Mouse (Mus musculus) liver, embryonic 11.5 days (tissue): Measurements from ENCODE around the gene Klhl3. TPM values are rescaled to one million over a fixed set of nuclear protein-coding genes. Genes with fewer than 3 reads are reported as not detected.

Experiments
- ATAC-seq: fragments of 200-750 bp; cut with Nextera tagmentation; replicated peaks from 2 replicates; pipeline ENCODE4 v1.8.0; 2017; ENCODE audit warnings: moderate number of reproducible peaks, mild to moderate bottlenecking, moderate TSS enrichment, moderate library complexity; ENCODE audit not compliant: low FRiP score
- DNase-seq: peaks from one replicate; pipeline ENCODE4 v3.0.0-alpha.2; 2017; ENCODE audit warnings: low spot score
- H3K27ac ChIP-seq: fragments of 300-500 bp; sonication (generic); 2 replicates; pipeline ENCODE4 v1.5.1; 2014; ENCODE audit warnings: mild to moderate bottlenecking, low read depth, low read length, control low read depth
- H3K27me3 ChIP-seq: fragments of 300-500 bp; sonication (generic); replicated peaks from 2 replicates; pipeline ENCODE4 v1.6.1; 2014; ENCODE audit warnings: low read length, mixed read lengths; ENCODE audit not compliant: control insufficient read depth, insufficient read depth
- H3K36me3 ChIP-seq: fragments of 300-500 bp; sonication (generic); 2 replicates; pipeline ENCODE4 v1.6.1; 2014; ENCODE audit warnings: mild to moderate bottlenecking, low read length, moderate library complexity, mixed read lengths; ENCODE audit not compliant: control insufficient read depth, insufficient read depth
- H3K4me1 ChIP-seq: fragments of 300-500 bp; sonication (generic); replicated peaks from 2 replicates; pipeline ENCODE4 v1.6.1; 2014; ENCODE audit warnings: low read length, mixed read lengths; ENCODE audit not compliant: control insufficient read depth, insufficient read depth
- H3K4me2 ChIP-seq: fragments of 300-500 bp; sonication (generic); 2 replicates; pipeline ENCODE4 v1.6.1; 2014; ENCODE audit warnings: mild to moderate bottlenecking, control low read depth, moderate library complexity
- H3K4me3 ChIP-seq: fragments of 300-500 bp; sonication (generic); 2 replicates; pipeline ENCODE4 v1.5.1; 2014; ENCODE audit warnings: low read depth, low read length, control low read depth
- H3K9ac ChIP-seq: fragments of 300-500 bp; sonication (generic); 2 replicates; pipeline ENCODE4 v1.6.1; 2014; ENCODE audit warnings: low read depth, low read length, control low read depth
- H3K9me3 ChIP-seq: fragments of 300-500 bp; sonication (generic); 2 replicates; pipeline ENCODE4 v1.6.1; 2016; ENCODE audit warnings: low read length, inconsistent platforms, mixed read lengths; ENCODE audit not compliant: control insufficient read depth
- WGBS: fragments of 180-500 bp; shearing (Covaris S2); extraction: QIAGEN DNeasy Blood & Tissue Kit; methylation state at CpG from one replicate; pipeline ENCODE4 v1.1.7; 2014; 5-methylcytosine and 5-hydroxymethylcytosine counted together
- polyA plus RNA-seq: library from polyadenylated mRNA; unstranded; fragments of >200 nt; fragmentation: Nextera tagmentation; extraction: Ambion mirVana; gene quantifications from 2 replicates; pipeline ENCODE4 v1.2.1, GENCODE M21; 2014

Klhl3 gene
- polyA plus RNA-seq, 1 experiment from 2014 or later: 2.7 TPM

DNA sequence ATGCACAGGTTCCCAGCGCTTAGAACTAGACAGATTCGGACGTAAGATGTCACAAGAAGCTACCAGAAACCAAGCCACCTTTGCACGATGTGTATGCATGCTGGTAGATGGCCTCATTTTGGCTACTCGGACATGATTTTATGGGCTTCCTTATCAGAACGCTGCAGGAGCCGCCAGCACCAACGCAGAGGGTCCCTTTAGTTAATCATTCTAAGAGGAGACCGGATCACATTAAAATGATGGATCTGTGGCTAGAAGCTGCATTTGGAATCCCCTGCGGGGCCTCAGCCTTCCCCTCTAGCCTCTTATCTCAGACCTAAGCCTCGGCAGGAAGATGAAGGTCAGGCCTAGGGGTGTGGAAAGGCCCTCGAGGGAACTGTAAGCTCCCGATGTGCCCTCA lies 117.5 kb downstream of the Klhl3 start:
- Histone ChIP-seq H3K4me2 (no peak overlapping the region), H3K4me1 (peaks cover 10% of the 10 kb centered on the region), H3K27ac (no peak overlapping the region), H3K27me3 (no peaks in the 10 kb centered on the region), H3K4me3 (no peak overlapping the region), H3K9me3 (no peaks in the 10 kb centered on the region), H3K9ac (no peak overlapping the region), H3K36me3 (no peaks in the 10 kb centered on the region)
- ATAC-seq: no peak
- no peak for DNase-seq
- 29% methylated on average over 13 of the region's 13 CpGs for WGBS

DNA sequence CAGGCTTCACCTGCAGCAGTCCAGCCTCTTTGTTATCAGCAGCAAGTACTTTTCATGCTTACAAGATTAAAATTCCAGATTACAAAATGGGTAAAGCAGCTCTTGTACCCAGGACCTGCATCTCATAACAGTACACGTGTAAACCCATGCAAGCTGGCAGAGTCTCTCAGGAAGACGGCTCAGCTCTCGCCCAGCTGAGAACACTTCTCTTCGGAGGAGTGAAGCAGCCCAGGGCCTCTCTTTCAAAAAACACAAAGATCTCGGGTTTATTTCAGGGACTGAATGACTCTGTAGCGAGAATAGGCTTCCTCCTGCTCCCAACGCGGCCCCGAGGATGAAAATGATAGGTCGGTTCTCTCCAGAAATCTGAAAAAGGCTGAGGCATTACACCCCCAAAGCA lies 128.8 kb downstream of the Klhl3 start:
- 75% methylated on average over 10 of the region's 10 CpGs for WGBS
- H3K27me3 ChIP-seq: no peaks in the 10 kb centered on the region
- no peak overlapping the region for H3K9ac ChIP-seq
- no peak overlapping the region for H3K4me2 ChIP-seq
- H3K9me3 ChIP-seq: no peaks in the 10 kb centered on the region
- DNase-seq (no peak), ATAC-seq (no peak)
- 0 out of 2 replicates have a peak, but pooled peaks cover 2% of the 10 kb centered on the region for H3K4me1 ChIP-seq
- H3K27ac ChIP-seq: no peak overlapping the region
- H3K4me3 ChIP-seq: no peak overlapping the region
- no peaks in the 10 kb centered on the region for H3K36me3 ChIP-seq

DNA sequence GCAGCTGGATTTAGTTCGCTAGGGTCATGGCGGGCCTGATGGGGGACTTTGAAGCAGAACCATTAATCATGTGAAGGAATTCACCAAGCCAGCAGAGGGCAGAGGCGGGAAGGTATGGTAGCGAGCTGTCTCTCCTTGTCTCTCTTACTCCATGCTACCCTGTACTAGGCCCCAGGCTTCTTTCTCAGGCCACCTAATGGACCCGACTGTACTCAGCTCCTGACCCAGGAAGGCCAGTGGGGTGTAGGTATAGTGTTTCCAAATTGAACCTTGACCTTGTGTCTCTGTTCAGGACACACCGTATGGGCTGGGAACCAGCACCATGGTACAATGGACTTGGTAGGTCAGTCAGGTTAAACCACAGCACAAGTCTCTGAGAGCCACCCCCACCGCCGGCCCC lies 129.2 kb downstream of the Klhl3 start:
- 0 out of 2 replicates have a peak, but pooled peaks cover 2% of the 10 kb centered on the region for H3K4me1 ChIP-seq
- no peaks in the 10 kb centered on the region for H3K36me3 ChIP-seq
- no peaks in the 10 kb centered on the region for H3K27me3 ChIP-seq
- ATAC-seq (no peak), DNase-seq (no peak)
- no peak overlapping the region for H3K4me2 ChIP-seq
- H3K27ac ChIP-seq: no peak overlapping the region
- H3K9me3 ChIP-seq: no peaks in the 10 kb centered on the region
- 51% methylated on average over 8 of the region's 8 CpGs for WGBS
- no peak overlapping the region for H3K9ac ChIP-seq
- no peak overlapping the region for H3K4me3 ChIP-seq

DNA sequence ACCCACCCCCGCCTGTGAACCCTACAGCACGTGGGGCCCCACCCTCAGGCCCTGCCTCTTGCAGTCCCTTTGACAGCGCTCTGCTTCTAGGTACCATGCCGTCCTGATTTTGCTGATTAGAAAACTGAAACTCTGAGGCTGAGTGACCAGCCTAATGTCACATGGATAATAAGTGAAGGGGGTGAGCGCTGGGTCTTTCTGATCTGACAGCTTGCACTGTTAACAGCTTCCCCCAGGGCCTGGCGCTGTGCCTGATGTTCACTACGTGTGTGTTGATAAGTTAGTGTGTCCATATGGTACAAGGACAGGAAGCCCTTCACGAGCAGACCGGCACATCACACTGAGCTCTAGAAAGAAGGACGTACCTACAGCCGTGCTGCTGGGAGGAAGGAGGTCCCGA lies 130.1 kb downstream of the Klhl3 start:
- ATAC-seq: no peak
- no peak overlapping the region for H3K4me3 ChIP-seq
- no peak overlapping the region for H3K4me2 ChIP-seq
- WGBS: 38% methylated on average over 12 of the region's 12 CpGs
- no peaks in the 10 kb centered on the region for H3K9me3 ChIP-seq
- H3K27me3 ChIP-seq: no peaks in the 10 kb centered on the region
- H3K36me3 ChIP-seq: no peaks in the 10 kb centered on the region
- DNase-seq: no peak
- H3K27ac ChIP-seq: no peak overlapping the region
- 0 out of 2 replicates have a peak, but pooled peaks cover 2% of the 10 kb centered on the region for H3K4me1 ChIP-seq
- H3K9ac ChIP-seq: no peak overlapping the region

DNA sequence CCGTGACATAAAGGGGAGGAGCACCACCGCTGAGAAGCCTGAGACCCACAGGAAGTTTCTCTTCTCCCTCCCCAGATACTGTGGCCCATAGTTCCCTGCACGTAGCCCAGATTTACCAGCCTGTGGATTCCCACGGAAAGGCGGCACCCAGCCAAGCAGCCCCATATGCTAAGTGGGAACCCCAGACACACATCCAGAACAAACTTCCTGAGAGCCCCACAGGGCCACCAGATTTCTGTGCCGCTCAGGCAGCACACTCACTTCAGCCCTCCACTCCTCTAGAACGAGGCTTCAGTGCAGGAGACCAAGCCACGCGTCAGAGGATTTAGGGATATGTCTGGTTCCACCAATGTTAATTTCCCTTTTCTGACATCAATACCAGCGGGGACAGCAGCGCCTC lies 130.5 kb downstream of the Klhl3 start:
- no peak for DNase-seq
- H3K9ac ChIP-seq: no peak overlapping the region
- H3K4me2 ChIP-seq: no peak overlapping the region
- H3K9me3 ChIP-seq: no peaks in the 10 kb centered on the region
- no peak overlapping the region for H3K4me3 ChIP-seq
- ATAC-seq: no peak
- H3K27me3 ChIP-seq: no peaks in the 10 kb centered on the region
- WGBS: 52% methylated on average over 11 of the region's 11 CpGs
- no peak overlapping the region for H3K27ac ChIP-seq
- H3K36me3 ChIP-seq: no peaks in the 10 kb centered on the region
- H3K4me1 ChIP-seq: 0 out of 2 replicates have a peak, but pooled peaks cover 2% of the 10 kb centered on the region

DNA sequence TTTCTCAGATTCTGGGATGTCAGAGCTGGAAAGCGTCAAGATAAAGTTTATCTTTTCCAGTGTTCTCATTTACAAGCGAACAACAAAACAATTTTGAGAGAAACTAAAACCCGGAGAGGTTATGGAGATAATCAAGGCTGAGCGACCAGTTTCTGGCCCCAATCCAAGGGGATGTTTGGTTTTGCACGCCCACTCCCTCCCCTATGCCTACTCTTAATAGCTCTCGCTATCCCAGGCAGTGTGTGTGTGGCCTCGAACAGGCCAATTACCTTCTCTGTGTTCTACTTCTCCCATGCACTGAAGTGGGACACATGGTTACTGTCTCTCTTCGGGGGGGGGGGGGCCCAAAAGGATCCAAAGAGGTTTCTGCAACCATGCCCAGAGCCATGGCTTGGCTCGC lies 132.7 kb downstream of the Klhl3 start:
- 0 out of 2 replicates have a peak, but pooled peaks cover 2% of the 10 kb centered on the region for H3K4me1 ChIP-seq
- 56% methylated on average over 9 of the region's 9 CpGs for WGBS
- no peaks in the 10 kb centered on the region for H3K9me3 ChIP-seq
- H3K4me3 ChIP-seq: no peak overlapping the region
- DNase-seq (no peak), ATAC-seq (peak; percentile 49; the same call in 1 of the 2 replicates)
- no peak overlapping the region for H3K4me2 ChIP-seq
- no peaks in the 10 kb centered on the region for H3K36me3 ChIP-seq
- no peak overlapping the region for H3K9ac ChIP-seq
- no peaks in the 10 kb centered on the region for H3K27me3 ChIP-seq
- no peak overlapping the region for H3K27ac ChIP-seq

DNA sequence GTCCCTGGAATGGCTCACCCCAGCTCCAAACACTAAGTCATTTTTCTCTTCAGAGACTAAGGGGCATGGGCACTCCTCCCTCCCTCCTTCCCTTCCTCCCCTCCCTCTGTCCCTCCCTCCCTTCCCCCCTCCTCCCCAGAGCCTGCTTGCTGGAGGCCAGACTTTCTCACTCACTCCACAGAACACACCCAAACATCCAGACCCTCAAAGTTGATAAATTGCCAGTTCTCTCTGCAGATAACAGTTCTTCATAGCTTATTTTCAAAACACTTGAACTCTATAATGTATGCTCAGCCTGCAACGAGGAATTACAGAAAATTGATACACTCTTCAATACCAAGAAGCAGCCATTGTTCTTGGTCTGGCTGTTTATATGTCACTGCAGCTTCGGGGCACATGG lies 133.3 kb downstream of the Klhl3 start:
- Histone ChIP-seq H3K4me1 (0 out of 2 replicates have a peak, but pooled peaks cover 2% of the 10 kb centered on the region), H3K27ac (no peak overlapping the region), H3K9me3 (no peaks in the 10 kb centered on the region), H3K9ac (no peak overlapping the region), H3K4me2 (no peak overlapping the region), H3K4me3 (no peak overlapping the region), H3K27me3 (no peaks in the 10 kb centered on the region), H3K36me3 (no peaks in the 10 kb centered on the region)
- DNase-seq (no peak), ATAC-seq (no peak)
- WGBS: 46% methylated on average over 2 of the region's 2 CpGs

DNA sequence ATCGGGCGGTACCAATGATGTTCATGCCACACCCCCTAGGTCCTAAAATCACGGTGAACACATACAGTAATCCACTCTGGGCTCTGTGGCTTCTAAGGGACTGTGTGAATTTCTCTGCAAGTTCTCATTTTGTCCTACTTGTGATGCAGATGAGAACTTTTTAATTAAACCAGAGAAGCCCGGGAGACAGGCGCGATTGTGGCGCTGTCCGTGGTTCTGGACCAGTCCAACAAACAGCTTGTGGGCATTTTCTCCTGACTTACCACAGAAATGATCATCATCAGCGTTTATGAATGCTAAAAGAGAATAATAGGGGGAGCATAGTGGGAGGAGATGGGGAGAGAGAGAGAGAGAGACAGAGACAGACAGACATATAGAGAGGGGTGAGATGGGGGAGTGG lies 134.5 kb downstream of the Klhl3 start:
- 0 out of 2 replicates have a peak, but pooled peaks cover 2% of the 10 kb centered on the region for H3K4me1 ChIP-seq
- WGBS: 31% methylated on average over 9 of the region's 9 CpGs
- no peaks in the 10 kb centered on the region for H3K27me3 ChIP-seq
- no peaks in the 10 kb centered on the region for H3K36me3 ChIP-seq
- H3K4me2 ChIP-seq: no peak overlapping the region
- H3K4me3 ChIP-seq: no peak overlapping the region
- H3K9me3 ChIP-seq: no peaks in the 10 kb centered on the region
- DNase-seq (no peak), ATAC-seq (no peak)
- H3K9ac ChIP-seq: no peak overlapping the region
- H3K27ac ChIP-seq: no peak overlapping the region

DNA sequence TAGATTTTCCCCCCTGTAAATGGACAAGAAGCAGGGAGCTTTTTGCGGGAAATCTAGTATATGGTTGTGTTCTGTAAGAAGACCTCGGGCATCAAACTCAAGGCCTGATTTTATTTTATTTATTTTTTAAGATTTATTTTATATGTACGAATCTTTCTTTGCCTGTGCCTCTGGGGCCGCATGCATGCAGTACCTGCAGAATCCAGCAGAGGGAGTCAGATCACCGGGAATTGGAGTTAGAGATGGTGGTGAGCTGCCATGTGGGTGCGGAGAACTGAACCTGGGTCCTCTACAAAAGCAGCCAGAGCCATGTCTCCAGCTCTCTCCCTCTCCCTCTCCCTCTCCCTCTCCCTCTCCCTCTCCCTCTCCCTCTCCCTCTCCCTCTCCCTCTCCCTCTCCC lies 135.7 kb downstream of the Klhl3 start:
- 75% methylated on average over 6 of the region's 6 CpGs for WGBS
- DNase-seq: no peak

More for the DNA sequence above, 135.7 kb downstream of the Klhl3 start:
- H3K9ac ChIP-seq: no peak overlapping the region
- no peak overlapping the region for H3K27ac ChIP-seq
- no peaks in the 10 kb centered on the region for H3K36me3 ChIP-seq
- H3K9me3 ChIP-seq: no peaks in the 10 kb centered on the region
- no peaks in the 10 kb centered on the region for H3K4me1 ChIP-seq
- no peak overlapping the region for H3K4me2 ChIP-seq
- ATAC-seq: no peak
- no peaks in the 10 kb centered on the region for H3K27me3 ChIP-seq
- H3K4me3 ChIP-seq: no peak overlapping the region
